Mouse (Mus musculus) midbrain, postnatal 0 days (tissue): ENCODE results near the gene Vmn1r226. TPM values are rescaled to one million over a fixed set of nuclear protein-coding genes. Genes with fewer than 3 reads are reported as not detected.

Source experiments
- ATAC-seq: fragments of 200-750 bp; cut with Nextera tagmentation; 2 replicates; pipeline ENCODE4 v1.8.0; 2017; ENCODE audit warnings: moderate number of reproducible peaks, mild to moderate bottlenecking, moderate TSS enrichment, moderate library complexity; ENCODE audit not compliant: low FRiP score
- DNase-seq: peaks from one replicate; pipeline ENCODE4 v3.0.0-alpha.2; 2015; ENCODE audit warnings: low spot score
- H3K27ac ChIP-seq: fragments of 300-500 bp; sonication (generic); 2 replicates; pipeline ENCODE4 v1.5.1; 2014; ENCODE audit warnings: low read depth, mild to moderate bottlenecking, low read length, mixed read lengths
- H3K27me3 ChIP-seq: fragments of 300-500 bp; sonication (generic); 2 replicates; pipeline ENCODE4 v1.6.1; 2014; ENCODE audit warnings: low read length, control low read depth, mixed read lengths; ENCODE audit not compliant: insufficient read depth
- H3K36me3 ChIP-seq: fragments of 300-500 bp; sonication (generic); 2 replicates; pipeline ENCODE4 v1.6.1; 2014; ENCODE audit warnings: low read length, control low read depth, mixed read lengths; ENCODE audit not compliant: insufficient read depth
- H3K4me1 ChIP-seq: fragments of 300-500 bp; sonication (generic); 2 replicates; pipeline ENCODE4 v1.6.1; 2014; ENCODE audit warnings: mild to moderate bottlenecking, control low read depth, antibody characterized with exemption, low read length, mixed read lengths; ENCODE audit not compliant: insufficient read depth
- H3K4me2 ChIP-seq: fragments of 300-500 bp; sonication (generic); 2 replicates; pipeline ENCODE4 v1.6.1; 2014; ENCODE audit warnings: low read depth, mild to moderate bottlenecking, low read length, mixed read lengths; ENCODE audit not compliant: poor library complexity, severe bottlenecking
- H3K4me3 ChIP-seq: fragments of 300-500 bp; sonication (generic); 2 replicates; pipeline ENCODE4 v1.5.1; 2014; ENCODE audit warnings: low read depth, mild to moderate bottlenecking, low read length, moderate library complexity
- H3K9ac ChIP-seq: fragments of 300-500 bp; sonication (generic); replicated peaks from 2 replicates; pipeline ENCODE4 v1.6.1; 2014; ENCODE audit warnings: mild to moderate bottlenecking, low read length, moderate library complexity, mixed read lengths; ENCODE audit not compliant: poor library complexity, severe bottlenecking
- H3K9me3 ChIP-seq: fragments of 300-500 bp; sonication (generic); 2 replicates; pipeline ENCODE4 v1.6.1; 2016; ENCODE audit warnings: low read length, control low read depth
- CTCF ChIP-seq: IDR thresholded peaks from 2 replicates; pipeline ENCODE4 v1.5.1; 2016; ENCODE audit warnings: antibody characterized with exemption, mild to moderate bottlenecking
- WGBS: fragments of 180-500 bp; shearing (Covaris S2); extraction: QIAGEN DNeasy Blood & Tissue Kit; methylation state at CpG from one replicate; pipeline ENCODE4 v1.1.7; 2014; 5-methylcytosine and 5-hydroxymethylcytosine counted together
- polyA plus RNA-seq: library from polyadenylated mRNA; unstranded; fragments of >200 nt; fragmentation: Nextera tagmentation; extraction: Ambion mirVana; gene quantifications from 2 replicates; pipeline ENCODE4 v1.2.1, GENCODE M21; 2015
- total RNA-seq: library from RNA; depleted of rRNA; stranded (reverse); fragments of >200 nt; gene quantifications from 2 replicates; pipeline ENCODE4 v1.2.3, GENCODE M21; 2014; rRNA removed

Gene Vmn1r226
- total RNA-seq (not detected in 2 replicates), polyA plus RNA-seq (not detected in 2 replicates)

GRCm38 (mm10) chr17:20682543-20682942 is at the start of gene Vmn1r226:
Gene Vmn1r226 (plus strand): TSS chr17:20682843.
- Histone ChIP-seq H3K4me3 (no peak within 1 kb of the TSS), H3K9me3 (peaks cover 6% of the 10 kb centered on the region; the same call in 1 of the 2 replicates), H3K4me1 (no peaks in the 10 kb centered on the region), H3K36me3 (no peaks in the 10 kb centered on the region), H3K27me3 (no peaks in the 10 kb centered on the region), H3K9ac (no peak within 1 kb of the TSS), H3K27ac (no peak within 1 kb of the TSS), H3K4me2 (no peak within 1 kb of the TSS)
- no peak for TF ChIP-seq CTCF
- DNase-seq (no peak), ATAC-seq (no peak)

- TF ChIP-seq CTCF = no peak
- Histone ChIP-seq H3K27me3 (no peaks in the 10 kb centered on the region), H3K9ac (no peak within 1 kb of the TSS), H3K36me3 (no peaks in the 10 kb centered on the region), H3K4me2 (no peak within 1 kb of the TSS), H3K9me3 (peaks cover 6% of the 10 kb centered on the region; the same call in 1 of the 2 replicates), H3K4me1 (no peaks in the 10 kb centered on the region), H3K4me3 (no peak within 1 kb of the TSS), H3K27ac (no peak within 1 kb of the TSS)
- 34% methylated on average over 1 of the region's 1 CpGs for WGBS
- ATAC-seq (no peak), DNase-seq (no peak)
These were observed 46.9 kb downstream of the Vmn1r226 start, which contains the start of gene Vmn1r227 for GRCm38 (mm10) chr17:20729543-20729942. Gene Vmn1r227 (plus strand): TSS chr17:20729843.

Other genes with a start within 250 kb of the Vmn1r226 start
- not detected in 2 replicates for gene Vmn2r108, start 201.5 kb upstream of the Vmn1r226 start, total RNA-seq
- not detected in 2 replicates for gene Vmn2r108, start 201.5 kb upstream of the Vmn1r226 start, polyA plus RNA-seq
- not detected in 2 replicates for gene Vmn1r225, start 184.7 kb upstream of the Vmn1r226 start, total RNA-seq
- not detected in 2 replicates for gene Vmn1r225, start 184.7 kb upstream of the Vmn1r226 start, polyA plus RNA-seq
- gene Vmn2r109, start 118.1 kb upstream of the Vmn1r226 start, total RNA-seq = not detected in 2 replicates
- not detected in 2 replicates for gene Vmn2r109, start 118.1 kb upstream of the Vmn1r226 start, polyA plus RNA-seq
- not detected in 2 replicates for gene Vmn2r110, start 86.4 kb upstream of the Vmn1r226 start, total RNA-seq
- gene Vmn2r110, start 86.4 kb upstream of the Vmn1r226 start, polyA plus RNA-seq = 0.01 and 0.04 TPM in 2 replicates
- not detected in 2 replicates for gene Fpr-rs3, start 58.0 kb upstream of the Vmn1r226 start, total RNA-seq
- not detected in 2 replicates for gene Fpr-rs3, start 58.0 kb upstream of the Vmn1r226 start, polyA plus RNA-seq
- gene Vmn1r227, start 47.0 kb downstream of the Vmn1r226 start, total RNA-seq = not detected in 2 replicates
- gene Vmn1r227, start 47.0 kb downstream of the Vmn1r226 start, polyA plus RNA-seq = not detected in 2 replicates
- gene Vmn1r228, start 103.3 kb downstream of the Vmn1r226 start, total RNA-seq = not detected in 2 replicates
- not detected in 2 replicates for gene Vmn1r228, start 103.3 kb downstream of the Vmn1r226 start, polyA plus RNA-seq
- gene Vmn1r229, start 128.7 kb downstream of the Vmn1r226 start, total RNA-seq = not detected in 2 replicates
- gene Vmn1r229, start 128.7 kb downstream of the Vmn1r226 start, polyA plus RNA-seq = not detected in 2 replicates
- not detected in 2 replicates for gene Vmn1r230, start 157.6 kb downstream of the Vmn1r226 start, total RNA-seq
- not detected in 2 replicates for gene Vmn1r230, start 157.6 kb downstream of the Vmn1r226 start, polyA plus RNA-seq
- not detected in 2 replicates for gene Vmn1r231, start 222.2 kb downstream of the Vmn1r226 start, total RNA-seq
- not detected in 2 replicates for gene Vmn1r231, start 222.2 kb downstream of the Vmn1r226 start, polyA plus RNA-seq
- not detected in 2 replicates for gene Vmn1r232, start 236.9 kb downstream of the Vmn1r226 start, total RNA-seq
- gene Vmn1r232, start 236.9 kb downstream of the Vmn1r226 start, polyA plus RNA-seq = not detected in 2 replicates